Mouse (Mus musculus) cerebellum, postnatal 10 days (tissue): ENCODE data around the gene Sun2.

Experiments
- DNase-seq, 2 experiments: peaks; one replicate each; pipeline ENCODE4 v3.0.0; 2021; ENCODE audit warnings: mixed read lengths in 2 of 2

Gene Sun2

DNA sequence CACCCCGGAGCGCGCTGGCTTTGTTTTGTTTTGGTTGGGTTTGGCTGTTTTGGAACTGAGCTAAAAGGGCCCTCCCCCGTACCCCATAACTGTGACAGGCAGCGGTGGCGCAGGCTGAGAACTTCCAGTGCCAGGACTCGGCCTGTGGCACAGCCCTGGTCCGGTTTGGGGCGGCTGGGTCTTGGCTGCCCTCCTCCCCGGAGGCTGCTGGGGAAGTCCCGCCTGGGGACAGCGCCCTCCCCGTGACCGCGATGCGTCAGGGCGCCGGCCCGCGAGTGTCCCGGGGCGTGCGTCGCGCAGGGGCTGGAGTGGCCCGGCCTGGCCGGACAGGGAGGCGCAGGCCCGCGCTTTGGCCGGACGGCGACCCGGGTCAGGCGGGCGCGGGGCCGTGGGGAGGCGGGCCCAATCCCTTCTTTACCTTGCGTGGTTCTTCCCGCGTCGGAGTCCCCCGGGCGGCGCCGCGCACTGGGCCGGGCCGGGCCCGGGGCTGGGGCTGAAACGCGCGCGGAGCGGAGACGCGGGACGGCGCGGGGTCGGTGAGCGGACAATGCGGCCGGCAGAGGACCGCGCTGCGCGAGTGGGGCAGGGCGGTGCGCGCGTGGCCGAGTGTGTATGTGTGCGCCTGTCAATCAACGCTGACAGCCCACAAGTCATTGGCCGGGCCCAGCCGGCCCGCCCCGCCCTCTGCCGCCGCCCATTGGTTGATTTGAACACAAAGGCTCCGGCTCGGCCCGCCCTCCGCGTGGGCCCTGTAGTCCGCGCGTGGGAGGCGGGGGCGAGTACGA is at the start of gene Sun2:
Gene Sun2 (minus strand): TSS at position 616 of the 785 bp plus-strand sequence.
- DNase-seq, result peak; percentile 98

DNA sequence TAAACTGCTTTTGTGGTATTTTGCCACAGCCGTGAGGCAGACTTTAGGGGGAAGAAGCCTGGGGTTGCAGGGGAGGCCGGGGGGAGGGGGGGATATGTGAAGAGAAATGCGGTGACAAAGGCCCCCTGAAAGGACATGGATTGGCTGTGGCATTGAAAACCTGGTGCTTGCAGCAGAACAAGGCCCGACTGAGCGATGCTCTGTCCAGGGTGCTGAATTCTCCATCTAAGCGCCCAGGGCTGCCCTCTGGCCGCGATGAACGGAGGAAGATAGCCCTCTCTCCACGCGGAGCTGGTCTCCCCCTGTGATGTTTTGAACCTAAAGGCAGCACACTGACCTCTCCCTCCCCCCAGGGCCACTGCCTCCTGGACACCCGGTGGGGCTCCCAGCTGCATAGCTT is 49.2 kb upstream of the Sun2 start:
- DNase-seq, result peak; percentile 25 to 26

DNA sequence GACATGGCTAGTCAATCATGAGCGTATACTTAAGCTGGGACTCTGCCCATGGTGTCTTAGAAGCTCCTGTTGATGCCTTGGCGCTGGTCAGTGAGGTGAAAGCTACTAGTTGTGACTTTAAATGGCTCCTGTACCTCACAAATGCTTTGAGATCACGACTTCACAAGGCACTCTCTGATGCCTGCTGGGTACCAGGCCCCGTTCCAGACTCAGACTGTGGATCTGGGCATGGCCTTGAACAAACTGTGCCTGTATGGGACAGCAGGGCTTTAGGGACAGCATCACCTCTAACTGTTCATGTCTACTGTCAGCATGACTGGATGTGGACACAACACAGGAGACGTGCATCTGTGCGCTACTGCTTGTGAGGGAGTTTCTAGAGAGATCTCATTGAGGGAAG is 48.6 kb upstream of the Sun2 start:
- peak; percentile 53 to 63 for DNase-seq

DNA sequence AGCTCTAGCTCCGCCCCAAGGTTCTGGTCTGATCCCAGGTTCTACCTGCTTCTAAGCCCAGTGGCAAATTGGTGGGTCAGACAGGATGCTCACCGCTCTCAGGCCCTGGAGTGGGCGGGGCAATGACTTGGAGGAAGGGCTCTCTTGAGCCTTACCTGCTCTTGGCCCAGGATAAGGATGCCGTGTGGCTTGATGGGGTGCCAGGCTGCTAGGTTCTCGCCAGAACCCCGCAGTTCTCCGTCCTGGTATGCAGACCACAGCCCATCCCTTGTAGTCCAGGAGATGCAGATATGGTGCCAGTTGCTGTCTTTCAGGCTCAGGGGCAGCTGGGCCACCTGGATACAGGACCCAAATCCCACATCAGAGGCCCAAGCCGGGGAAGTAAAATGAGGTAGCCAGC is 47.8 kb upstream of the Sun2 start:
- DNase-seq, result peak; percentile 47 to 48

DNA sequence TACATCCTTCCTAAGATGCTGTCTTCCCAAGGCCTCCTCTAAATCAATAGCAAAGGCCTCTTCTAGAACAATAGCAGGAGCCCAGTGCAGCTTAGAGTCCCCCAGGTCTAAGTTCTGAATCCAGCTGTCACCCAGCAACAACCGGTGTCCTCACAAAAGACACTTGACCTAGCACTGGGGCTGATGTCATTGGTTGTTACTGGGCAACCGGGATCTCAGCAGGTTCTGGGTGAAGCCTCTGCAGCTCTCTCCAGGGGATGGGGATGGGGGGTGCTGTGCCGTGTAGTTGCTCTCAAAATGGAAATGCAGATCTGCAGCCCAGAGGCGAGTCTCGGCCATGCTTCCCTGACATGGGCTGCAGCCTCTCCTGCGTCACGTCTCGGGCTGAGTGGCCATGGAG is 45.5 kb upstream of the Sun2 start:
- DNase-seq, result no peak

DNA sequence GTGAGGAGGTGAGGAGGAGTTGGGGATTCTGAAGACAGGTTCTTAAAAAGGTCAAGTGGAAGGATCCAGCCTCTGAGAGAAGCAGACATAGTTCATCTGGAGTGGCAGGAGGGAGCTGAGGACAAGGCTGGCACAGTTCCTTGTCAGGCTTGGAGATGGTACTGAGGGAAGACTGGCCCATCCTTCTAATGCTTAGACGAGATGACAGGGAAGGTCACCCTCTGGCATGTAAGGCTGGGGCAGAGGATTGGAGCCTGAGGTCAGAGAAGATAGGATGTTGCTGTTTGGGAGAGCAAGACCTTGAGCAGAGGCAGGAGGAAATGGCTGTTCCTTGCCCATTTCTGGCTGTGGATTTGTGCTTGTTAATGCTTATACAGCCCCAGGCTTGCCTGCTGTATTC is 42.7 kb upstream of the Sun2 start:
- DNase-seq, result peak; percentile 35 to 46

DNA sequence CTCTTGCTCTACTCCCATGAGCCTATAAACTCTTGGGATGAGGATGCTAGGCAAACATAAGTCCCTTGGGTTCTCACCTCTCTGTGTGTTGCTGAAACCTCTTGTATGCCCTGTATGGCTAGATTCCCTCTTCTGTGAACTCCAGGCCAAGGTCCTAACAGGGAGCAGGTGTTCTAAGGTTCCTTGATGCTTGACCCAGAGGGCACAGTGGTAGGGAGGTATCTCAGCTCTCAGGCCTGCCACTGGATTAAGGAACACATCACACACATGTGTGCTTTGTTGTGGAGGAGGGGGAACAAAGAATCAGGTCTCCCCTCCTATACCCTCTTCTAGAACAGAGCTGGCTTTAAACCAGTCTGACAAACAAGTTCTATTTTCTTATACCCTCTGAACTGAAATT is 35.4 kb upstream of the Sun2 start, which contains the start of gene Dnal4:
Gene Dnal4 (minus strand): TSS at position 101 of the 400 bp plus-strand sequence.
- DNase-seq, result no peak

DNA sequence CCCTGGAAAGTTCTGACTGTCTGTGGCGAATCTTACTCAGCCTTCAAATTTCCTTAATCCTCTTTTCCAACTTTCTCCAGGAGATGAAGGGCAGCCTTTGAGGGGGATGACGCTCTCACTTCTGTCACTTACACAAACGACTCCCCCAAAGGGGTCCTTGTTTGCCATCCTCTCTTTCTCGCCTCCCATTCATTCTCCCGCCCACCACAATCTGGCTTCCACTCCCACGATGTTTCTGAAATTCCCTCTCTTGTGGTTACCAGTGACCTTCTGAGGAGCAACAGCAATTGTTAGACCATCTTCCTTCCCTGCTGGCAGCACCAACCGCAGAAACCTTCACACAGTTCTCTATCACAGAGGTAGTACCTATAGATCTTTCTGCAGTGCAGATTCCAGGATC is 33.3 kb upstream of the Sun2 start:
- DNase-seq, result no peak

DNA sequence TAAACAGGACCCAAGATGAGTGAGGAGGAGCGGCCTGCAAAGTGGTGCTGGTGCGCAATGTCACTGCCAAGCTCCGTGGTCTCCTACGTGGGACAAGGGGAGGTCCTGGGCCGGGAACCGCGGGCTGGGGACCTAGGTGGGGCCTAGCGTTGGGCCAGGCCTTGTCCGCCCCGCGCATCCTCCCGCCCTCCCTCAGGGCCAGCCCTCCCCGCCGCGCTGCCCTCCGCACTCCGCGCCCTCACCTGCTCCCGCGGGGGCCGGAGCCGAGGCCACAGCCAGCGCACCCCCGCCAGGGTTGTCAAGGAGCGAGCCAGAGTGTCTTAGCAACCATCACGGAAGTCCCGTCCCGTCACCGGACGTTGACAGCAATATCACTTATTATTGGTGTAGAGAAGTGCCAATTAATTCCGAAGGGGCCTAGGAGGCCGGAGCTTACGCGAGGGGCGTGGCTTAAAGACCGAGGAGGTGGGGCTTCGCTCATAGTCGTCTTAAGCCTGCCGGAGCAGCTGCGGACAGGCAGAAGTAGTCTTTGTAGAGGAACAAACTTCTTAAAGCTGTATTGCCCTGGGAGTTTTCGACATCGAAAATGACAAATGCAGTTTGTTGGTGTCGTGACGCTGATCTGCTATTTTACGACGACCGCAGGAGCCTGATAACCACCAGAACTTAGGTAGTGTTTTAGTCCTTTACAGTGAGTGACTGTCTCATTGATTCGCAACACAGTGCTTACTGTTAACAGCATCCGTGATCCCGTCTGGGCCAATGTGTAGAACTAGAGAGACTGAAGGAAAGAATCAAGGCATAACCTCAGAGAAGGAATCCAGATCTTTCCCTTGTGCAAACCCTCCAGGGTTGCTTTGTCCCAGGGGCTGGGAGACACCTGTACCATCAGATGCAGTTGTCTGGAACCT is 32.0 kb upstream of the Sun2 start:
- DNase-seq, result peak; percentile 98 to 99

DNA sequence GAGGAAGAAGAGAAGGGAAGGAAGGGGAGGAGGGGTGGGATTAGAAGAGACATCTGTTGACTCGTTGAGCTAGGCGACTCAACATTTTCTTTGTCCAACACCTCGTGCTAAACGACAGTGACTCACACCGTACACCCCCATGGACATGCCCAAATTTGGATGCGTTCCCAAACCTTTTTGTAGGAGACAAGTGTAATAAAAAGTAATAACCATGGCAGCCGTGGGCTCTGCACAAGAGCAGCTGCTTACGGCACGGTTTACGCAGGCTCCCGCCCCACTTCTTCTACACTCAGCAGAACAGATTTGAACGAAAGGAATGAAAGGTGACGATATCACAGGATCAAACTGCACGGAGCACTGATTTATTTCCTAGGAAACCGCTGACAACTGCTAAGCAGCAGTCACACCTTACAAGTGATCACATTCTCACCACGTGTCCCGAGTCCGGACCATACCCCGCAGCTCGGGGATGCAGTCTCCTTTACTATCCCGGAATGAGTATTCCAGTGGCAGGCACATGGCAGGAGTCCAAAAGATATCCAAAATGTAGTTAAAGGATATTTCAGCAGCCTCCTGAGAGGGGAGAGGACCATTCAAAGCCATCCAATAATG is 28.4 kb upstream of the Sun2 start:
- peak in 1 of 2 experiments; percentile 25 for DNase-seq

DNA sequence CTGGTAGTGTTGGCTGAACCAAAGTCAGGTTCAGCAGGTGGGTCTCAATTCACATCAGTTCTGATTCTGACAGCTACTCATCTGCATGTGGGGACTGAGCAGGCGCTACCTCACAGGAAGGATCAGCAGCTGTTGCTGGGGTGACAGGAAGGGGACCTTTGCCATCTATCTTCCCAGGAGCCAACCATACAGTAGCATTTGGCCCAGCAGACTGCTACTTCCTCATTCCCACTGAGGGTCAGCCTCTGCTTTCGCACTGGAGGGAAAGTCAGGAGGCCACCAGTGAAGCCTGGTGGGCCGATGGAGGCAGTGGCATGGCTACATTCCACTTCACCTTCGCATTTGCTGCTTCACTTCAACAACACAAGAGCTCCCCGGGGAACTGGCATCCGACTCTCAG is 26.0 kb upstream of the Sun2 start:
- DNase-seq, result no peak

DNA sequence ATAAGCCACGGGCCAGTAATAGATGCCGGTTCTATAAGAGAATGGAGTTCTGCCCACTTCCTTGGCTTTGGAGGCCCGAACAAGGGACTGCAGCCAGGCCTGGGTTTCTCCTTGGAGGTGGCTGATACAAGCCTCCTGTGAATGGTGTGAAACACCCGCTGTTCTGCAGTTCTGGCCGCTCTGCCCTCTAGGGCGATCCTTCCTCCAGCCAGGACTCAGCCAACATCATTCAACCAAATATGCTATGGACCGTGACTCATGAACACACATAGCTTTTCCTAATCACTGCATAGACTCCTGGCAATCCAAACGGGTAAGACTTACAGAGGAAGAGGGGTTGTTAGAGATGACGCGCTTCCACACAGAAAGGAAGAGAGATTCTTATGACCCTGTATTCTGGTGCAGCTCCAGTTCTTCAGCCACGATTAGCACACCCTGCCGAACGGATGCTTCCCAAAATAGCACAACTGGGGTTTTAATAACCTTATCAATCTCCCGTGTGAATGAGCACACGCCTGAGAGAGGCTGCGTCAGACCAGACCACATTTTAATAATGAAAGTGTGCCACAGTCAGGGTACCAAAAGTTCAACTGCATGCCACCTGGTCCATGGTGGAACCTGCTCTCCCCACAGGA is 25.1 kb upstream of the Sun2 start:
- DNase-seq, result peak in 1 of 2 experiments; percentile 35

DNA sequence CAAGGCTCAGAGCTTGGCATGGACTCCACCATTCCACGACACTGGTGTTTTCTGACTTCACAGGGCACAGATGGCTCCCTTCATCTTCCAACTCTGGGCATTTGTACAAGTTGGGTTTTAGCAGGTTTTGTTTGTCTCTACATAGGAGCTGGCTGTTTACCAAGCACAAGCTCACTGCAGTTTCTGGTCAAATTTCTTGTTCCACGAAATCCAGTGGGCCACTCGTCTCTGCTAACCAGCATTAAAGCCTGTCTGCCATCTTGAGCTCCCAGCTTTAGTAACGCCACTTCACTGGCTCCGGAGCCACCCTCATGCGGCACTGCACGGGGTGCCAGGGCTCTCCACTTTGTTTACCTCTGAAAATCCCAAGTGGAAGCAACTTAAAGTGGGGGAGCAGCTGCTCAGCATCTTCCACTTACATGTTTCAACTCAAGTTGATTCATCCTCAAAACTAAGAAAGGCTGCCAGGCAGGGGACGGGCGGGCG is 24.3 kb upstream of the Sun2 start:
- DNase-seq, result peak; percentile 54 to 61

DNA sequence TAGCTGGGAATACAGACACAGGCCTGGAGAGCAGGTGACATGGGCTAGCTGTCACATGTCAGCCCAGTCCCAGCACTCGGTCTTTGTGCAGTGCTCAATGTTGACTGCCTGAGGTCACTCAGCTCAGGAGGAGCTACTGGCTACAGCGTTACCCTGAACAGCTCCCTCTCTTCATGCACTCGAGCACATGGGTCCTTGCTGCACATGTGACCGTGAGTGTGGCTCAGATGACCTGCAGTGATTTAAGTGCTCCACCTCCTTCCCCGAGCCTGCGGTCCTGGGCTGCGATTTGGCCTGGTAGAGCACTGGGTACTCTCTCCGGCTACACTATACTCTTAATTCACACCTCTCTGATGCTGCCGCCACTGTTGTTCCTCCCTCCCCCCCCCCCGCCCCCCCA is 23.8 kb upstream of the Sun2 start:
- peak in 1 of 2 experiments; percentile 30 for DNase-seq

DNA sequence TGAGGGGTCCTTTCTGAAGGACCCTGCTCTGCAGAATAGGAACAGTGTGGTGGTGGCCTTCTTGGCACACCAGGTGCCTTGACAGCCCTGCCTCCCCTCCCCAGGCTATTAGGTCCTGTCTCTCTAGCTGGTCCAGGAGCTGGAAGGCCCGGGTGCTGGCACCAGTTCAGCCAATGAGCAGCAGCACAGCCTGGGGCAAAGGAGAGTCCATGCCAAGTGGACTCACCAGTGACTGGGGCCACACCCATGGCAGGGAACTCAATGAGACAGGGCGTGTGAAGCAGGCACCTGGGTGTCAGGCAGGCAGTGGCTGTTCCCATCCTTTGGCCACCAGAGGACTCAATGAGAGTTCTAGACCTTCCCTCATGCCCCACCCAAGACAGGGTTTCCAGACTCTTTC is 23.0 kb upstream of the Sun2 start:
- DNase-seq, result peak; percentile 74 to 76

DNA sequence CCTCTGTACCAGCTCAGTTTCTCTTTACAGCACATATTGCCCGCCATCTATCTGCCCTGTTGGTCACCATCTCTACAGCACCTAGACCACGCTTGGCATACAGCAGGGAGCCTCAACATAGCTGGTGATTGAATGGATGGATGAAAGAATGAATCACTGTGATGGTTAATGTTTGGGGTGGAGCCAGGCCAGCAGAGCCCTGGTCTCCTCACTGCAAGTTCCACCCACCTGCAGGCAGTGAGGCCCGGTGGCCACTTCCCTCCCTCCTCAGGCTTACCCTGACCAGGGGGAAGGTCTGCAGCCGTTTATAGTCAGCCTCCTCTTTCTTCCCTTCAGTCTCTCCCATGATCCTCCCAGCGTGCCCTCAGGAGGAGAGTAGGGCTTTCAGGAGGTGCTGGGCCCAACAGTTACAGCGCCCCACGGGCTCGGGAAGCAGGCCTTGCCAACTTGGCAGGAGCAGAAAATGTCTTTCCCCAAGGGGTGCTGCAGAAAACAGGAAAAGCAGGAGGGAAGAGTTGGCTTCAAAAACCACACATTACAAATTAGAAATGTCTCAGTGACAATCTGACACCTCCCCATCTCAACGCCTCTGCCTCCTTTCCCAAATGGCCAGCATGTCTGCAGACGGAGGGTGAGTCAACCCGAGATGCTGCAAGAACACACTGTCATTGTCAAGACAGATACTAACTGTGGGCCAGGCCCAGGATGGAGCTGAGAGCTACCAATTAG is 22.4 kb upstream of the Sun2 start:
- DNase-seq, result peak in 1 of 2 experiments; percentile 45

DNA sequence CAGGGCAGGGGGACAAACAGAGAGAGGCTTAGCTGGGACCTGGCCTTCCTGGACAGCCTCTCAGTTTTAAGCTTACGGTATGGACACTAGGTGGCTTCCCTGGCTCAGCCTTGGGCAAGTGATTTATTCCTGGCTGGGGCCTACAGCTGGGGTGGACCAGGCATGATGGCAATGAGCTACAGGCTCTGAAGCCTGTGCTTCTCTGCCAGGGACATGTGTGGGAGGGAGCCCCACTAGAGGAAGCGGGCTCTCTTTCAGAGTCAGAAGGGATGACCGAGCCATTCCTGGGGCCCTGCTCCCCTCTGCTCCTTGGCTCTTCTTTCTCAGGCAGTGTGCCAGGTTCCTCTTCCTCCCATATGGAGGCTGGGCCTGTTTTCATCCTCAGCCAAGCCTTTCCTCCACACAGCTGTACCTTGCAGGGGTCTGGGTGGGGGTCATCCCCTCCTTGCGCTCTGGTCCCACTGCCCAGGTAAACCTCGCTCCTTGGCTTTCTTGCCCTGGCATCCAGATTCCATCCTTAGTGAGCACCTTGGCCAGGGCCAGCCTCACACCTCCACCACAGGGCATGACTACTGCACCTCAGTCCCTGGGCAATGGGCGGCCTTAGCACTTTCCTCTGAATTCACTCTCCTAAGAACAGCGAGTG is 21.4 kb upstream of the Sun2 start:
- DNase-seq, result peak; percentile 78 to 86

DNA sequence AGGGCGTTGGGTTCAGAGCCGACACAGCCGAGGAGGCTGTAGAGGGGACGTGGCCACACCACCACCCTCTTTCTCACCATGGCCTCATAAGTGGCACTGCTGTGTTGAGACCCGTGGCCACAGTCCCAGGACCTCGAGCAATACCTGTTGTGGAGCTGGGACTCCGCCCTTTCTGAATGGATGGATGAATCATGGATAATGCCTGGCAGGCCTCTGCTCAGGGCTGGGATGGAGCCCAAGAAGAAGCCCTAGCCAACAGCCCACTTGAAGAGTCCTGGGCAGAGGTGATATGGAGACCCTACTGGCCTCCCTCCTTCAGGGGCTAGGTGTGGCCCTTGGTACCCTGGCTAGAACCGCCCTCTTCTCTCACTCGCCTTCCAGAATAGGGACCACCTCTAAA is 20.7 kb upstream of the Sun2 start:
- no peak for DNase-seq

DNA sequence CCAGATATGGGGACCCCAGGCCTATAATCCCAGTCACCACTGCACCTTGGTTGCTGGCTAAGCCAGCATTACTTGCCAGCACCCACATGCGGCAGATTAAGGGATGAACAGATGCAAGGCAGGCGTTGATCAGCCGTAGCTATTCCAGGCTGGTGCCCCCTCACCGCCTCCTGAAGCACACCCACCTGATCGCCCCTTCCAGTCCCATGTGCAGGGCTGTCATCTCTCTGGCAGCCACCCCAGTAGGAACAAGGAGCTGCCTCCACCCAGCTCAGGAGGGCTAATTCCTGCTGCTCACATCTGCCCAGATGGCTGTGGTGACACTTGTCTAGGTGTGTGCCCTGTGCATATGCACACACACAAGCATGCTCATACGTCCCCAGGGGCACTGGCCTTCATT is 18.6 kb upstream of the Sun2 start:
- DNase-seq, result no peak

DNA sequence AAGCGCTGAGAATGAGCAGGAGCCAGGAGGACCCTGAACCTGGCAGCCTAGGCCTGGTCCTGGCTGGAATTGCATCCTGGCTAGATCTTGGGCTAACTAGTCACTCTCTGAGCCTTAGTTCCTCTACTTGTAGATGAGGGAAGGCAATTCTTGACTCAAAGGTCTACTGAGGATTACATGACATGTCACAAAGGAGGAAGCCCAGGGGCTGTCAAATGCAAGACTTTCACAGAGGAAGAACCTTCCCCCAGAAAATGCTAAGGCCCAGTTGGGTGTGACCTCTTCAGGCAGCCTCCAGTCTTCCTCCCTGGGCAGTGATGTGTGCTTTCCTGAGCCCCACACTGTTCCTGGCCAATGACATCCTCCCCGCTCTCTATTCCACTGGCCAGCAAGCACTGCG is 14.8 kb upstream of the Sun2 start:
- DNase-seq, result no peak

DNA sequence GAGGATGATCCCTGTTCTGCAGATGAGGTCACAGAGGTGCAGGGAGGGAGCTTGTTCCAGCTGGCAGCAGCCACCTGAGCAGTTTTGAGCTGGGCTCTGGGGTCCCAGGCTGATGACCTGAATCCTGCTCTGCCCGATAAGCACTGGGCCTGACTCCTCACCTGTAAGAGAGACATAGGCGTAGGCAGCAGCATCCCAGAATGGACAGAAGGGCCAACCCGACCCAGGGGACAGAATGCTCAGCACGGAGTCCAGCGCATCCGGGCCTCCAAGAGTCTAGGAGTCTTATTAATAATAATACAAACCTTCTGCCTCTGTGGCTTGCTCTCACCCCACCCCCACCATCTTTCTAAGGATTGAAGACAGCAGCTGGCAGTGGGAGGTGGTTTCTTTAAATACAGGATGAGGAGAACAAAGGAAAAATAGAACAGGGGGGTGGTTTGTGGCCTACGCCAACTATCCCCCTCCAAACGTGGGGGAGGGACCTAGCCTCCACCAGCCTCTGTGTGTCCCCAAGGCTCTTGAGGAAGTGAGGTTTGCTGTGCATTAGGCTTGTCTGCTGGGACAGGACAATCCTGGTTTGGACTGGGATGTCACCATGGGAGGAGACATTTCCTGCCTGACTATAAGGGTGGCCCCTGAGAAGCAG is 13.8 kb upstream of the Sun2 start:
- DNase-seq, result no peak
